Mouse (Mus musculus): ENCODE results near the gene C2cd2l. TPM values are rescaled to one million over a fixed set of nuclear protein-coding genes. Genes with fewer than 3 reads are reported as not detected.
"Not testable (repeated sequence)": the region's sequence is repeated elsewhere in the genome, so short reads cannot be mapped to it uniquely, and the experiment has no call there.

The C2cd2l gene
- polyA plus RNA-seq, 1 experiment from 2014 or later: 29.3 TPM

DNA sequence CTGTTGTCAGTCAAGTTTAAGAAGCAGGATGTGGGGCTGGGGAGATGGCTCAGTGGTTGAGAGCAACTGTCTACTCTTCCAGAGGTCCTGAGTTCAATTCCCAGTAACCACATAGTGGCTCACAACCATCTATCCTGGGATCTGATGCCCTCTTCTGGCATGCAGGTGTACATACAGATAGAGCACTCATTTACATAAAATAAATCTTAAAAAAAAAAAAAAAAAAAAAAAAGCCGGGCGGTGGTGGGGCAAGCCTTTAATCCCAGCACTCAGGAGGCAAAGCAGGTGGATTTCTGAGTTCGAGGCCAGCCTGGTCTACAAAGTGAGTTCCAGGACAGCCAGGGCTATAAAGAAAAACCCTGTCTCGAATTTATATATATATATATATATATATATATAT lies 3.6 kb upstream of the C2cd2l start:
- not testable (repeated sequence) for H3K4me3 ChIP-seq; H3K27ac ChIP-seq (replicated peaks); H3K36me3 ChIP-seq; H3K9ac ChIP-seq; H3K27me3 ChIP-seq; H3K4me2 ChIP-seq; H3K9me3 ChIP-seq; ATAC-seq (ENCODE audit: low FRiP score, low read depth)
- WGBS: 68% methylated on average over 4 of the region's 4 CpGs
- peaks cover 30% of the 10 kb centered on the region for H3K4me1 ChIP-seq (replicated peaks)

DNA sequence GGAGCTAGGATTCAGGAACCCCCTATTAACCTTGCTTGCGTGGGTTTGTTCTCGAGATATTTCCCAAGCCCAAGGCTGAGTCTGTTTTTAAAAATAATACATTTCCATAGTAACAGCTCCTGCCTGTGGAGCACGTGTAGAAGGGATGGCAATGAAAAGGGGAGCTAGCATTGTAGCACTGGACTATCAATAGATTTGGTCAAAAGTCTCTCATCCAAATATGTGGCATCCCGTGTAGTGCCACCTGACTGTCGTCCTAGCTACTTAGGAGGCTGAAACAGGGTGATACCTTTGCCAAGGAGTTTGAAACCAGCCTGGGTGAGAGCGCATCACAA lies 681 bp upstream of the C2cd2l start:
- Histone ChIP-seq H3K4me1 (replicated peaks) (peaks cover 37% of the 10 kb centered on the region), H3K27ac (replicated peaks) (peak overlapping the region; percentile 64), H3K4me3 (peak overlapping the region; percentile 100), H3K4me2 (peak overlapping the region; percentile 86), H3K36me3 (peaks cover 4% of the 10 kb centered on the region; the same call in 1 of the 2 replicates), H3K9me3 (no peaks in the 10 kb centered on the region), H3K27me3 (no peaks in the 10 kb centered on the region), H3K9ac (peak overlapping the region; percentile 35; the same call in 1 of the 2 replicates)
- 0 out of 2 replicates have a peak, but pooled peaks have one; percentile 1 for ATAC-seq (ENCODE audit: low FRiP score, low read depth)
- 16% methylated on average over 6 of the region's 6 CpGs for WGBS

DNA sequence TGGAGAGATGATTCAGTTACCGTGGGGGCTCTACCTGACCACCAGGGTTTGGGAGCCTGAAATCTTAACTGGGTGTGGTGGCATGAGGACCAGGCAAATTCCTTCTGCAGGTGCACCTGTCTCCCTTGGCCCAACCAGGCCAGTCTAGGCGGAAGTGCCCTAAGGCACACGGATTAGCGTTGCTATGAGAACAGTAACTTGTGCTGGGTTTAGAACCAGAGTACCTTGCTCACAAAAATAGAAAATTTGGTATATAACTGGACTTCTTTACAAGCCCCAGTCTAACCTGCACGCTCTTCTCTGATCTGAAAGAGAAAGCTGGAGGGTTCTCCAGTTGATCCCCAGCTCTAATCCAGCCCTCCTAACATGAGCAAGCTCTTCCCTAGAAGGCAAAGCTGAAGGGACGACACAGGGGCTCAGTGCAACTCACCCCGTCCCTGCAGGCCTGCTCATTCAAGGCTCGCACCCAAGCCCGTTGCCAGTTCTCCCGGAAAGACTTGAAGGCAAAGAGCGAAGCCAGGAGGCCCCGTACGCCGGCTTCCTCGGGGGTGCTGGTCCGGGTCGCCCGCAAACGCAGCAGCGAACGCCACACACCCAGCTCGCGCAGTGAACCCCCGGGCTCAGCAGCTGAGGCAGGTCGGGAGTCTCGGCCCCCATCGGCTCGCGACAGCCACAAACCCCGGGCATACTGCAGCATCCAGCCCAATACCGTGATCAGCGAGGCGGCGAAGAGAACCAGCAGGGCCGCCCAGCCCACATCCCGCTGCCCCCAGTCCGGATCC lies 789 bp downstream of the C2cd2l start:
- peak overlapping the region; percentile 86 for H3K4me2 ChIP-seq

DNA sequence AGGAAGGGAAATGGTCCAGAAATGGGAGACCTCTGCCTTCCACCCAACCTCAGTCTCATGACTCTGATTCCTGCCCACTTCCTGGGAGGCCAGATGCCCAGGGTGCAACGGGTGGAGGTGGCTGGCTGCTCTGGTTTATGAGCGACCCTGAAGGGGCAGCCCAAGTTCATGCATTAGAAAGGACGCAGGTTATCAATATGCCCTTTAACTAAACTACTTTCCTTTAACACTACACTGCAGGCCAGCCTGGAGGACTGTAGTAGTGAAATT lies 1.3 kb downstream of the C2cd2l start:
- H3K4me1 ChIP-seq (replicated peaks): peaks cover 39% of the 10 kb centered on the region
- H3K9ac ChIP-seq: peak overlapping the region; percentile 99
- ATAC-seq (ENCODE audit: low FRiP score, low read depth): no peak
- H3K4me2 ChIP-seq: peak overlapping the region; percentile 86
- peaks cover 23% of the 10 kb centered on the region for H3K36me3 ChIP-seq
- H3K27me3 ChIP-seq: no peaks in the 10 kb centered on the region
- H3K4me3 ChIP-seq: peak overlapping the region; percentile 100
- 33% methylated on average over 3 of the region's 3 CpGs for WGBS
- no peak overlapping the region; the same call in 1 of the 2 replicates for H3K27ac ChIP-seq (replicated peaks)
- H3K9me3 ChIP-seq: no peaks in the 10 kb centered on the region

More for the DNA sequence above, 789 bp downstream of the C2cd2l start:
- Histone ChIP-seq H3K9me3 (no peaks in the 10 kb centered on the region), H3K27ac (replicated peaks) (peak overlapping the region; percentile 77), H3K36me3 (peaks cover 19% of the 10 kb centered on the region), H3K4me1 (replicated peaks) (peaks cover 34% of the 10 kb centered on the region), H3K9ac (peak overlapping the region; percentile 99), H3K27me3 (no peaks in the 10 kb centered on the region), H3K4me3 (peak overlapping the region; percentile 100)
- 2% methylated on average over 37 of the region's 37 CpGs for WGBS
- peak; percentile 3; the same call in 1 of the 2 replicates for ATAC-seq (ENCODE audit: low FRiP score, low read depth)

DNA sequence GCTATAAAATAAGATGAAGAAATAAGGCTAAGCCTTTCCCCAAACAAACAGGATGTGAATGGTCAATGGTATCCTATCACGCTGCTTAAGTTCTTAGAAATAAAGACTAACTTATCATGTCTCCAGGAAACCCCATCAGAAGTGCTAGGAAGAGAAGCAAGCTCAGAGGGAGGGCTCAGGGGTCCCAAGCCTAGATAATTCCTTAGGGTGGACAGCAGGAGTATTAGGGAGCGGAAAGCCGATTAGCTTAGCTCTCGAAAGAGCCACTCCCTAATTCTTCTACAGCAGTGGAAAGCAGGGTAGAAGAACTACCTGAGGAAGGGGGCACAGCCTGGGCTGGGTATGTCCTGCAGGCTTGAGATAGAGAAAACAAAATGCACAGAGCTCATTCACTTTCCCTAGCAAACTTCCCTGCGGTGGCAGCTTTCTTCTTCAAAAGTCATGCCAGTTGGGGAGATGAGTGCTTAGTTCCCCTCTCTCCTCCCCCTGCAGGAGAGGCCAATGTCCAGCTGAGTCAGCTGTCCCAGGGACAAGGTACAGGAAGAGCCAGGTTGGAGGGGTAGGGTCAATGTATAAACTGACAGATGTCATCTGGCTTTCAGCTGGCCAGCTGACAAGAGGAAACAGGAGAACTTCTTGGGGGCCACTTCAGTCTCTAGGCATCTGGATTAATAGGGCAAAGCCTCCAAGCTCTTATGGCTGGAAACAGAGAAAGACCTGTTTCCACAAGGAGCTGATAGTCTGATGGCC lies 1.8 kb downstream of the C2cd2l start:
- Histone ChIP-seq H3K9ac (peak overlapping the region; percentile 99), H3K9me3 (no peaks in the 10 kb centered on the region), H3K27me3 (no peaks in the 10 kb centered on the region), H3K27ac (replicated peaks) (no peak overlapping the region; the same call in 1 of the 2 replicates), H3K4me2 (peak overlapping the region; percentile 86), H3K36me3 (peaks cover 27% of the 10 kb centered on the region), H3K4me1 (replicated peaks) (peaks cover 39% of the 10 kb centered on the region), H3K4me3 (peak overlapping the region; percentile 100)
- WGBS: 71% methylated on average over 5 of the region's 5 CpGs
- ATAC-seq (ENCODE audit: low FRiP score, low read depth): no peak

- H3K36me3 ChIP-seq: peaks cover 35% of the 10 kb centered on the region
- H3K4me2 ChIP-seq: peak overlapping the region; percentile 86
- H3K4me1 ChIP-seq (replicated peaks): peaks cover 39% of the 10 kb centered on the region
- H3K9me3 ChIP-seq: no peaks in the 10 kb centered on the region
- no peak overlapping the region for H3K9ac ChIP-seq
- H3K27me3 ChIP-seq: no peaks in the 10 kb centered on the region
- ATAC-seq (ENCODE audit: low FRiP score, low read depth): no peak
- no peak overlapping the region for H3K4me3 ChIP-seq
- 71% methylated on average over 4 of the region's 4 CpGs for WGBS
- H3K27ac ChIP-seq (replicated peaks): no peak overlapping the region
These were observed 2.6 kb downstream of the C2cd2l start for GRCm38 (mm10) chr9:44317452-44317851.

GRCm38 (mm10) chr9:44314910-44315309 lies 5.2 kb downstream of the C2cd2l start:
- H3K4me1 ChIP-seq (replicated peaks): peaks cover 33% of the 10 kb centered on the region
- no peaks in the 10 kb centered on the region for H3K9me3 ChIP-seq
- no peak overlapping the region for H3K9ac ChIP-seq
- H3K4me2 ChIP-seq: no peak overlapping the region
- no peak overlapping the region for H3K27ac ChIP-seq (replicated peaks)
- H3K36me3 ChIP-seq: peaks cover 40% of the 10 kb centered on the region
- H3K4me3 ChIP-seq: no peak overlapping the region
- 93% methylated on average over 18 of the region's 18 CpGs for WGBS
- no peak for ATAC-seq (ENCODE audit: low FRiP score, low read depth)
- H3K27me3 ChIP-seq: no peaks in the 10 kb centered on the region

DNA sequence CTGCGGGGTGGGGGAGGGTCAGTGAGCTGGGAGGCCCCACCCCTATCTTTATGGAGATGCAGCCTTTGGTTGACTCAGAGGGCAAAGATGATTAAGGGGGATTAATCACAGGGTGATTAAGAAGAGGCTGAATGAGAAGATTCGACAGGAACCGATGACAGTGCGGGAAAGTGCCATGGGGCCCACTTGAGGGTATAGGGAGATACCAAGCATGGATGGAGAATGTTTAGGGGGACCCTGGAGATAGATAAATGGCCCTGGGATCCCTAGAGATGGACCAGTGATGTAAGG lies 5.9 kb downstream of the C2cd2l start:
- ATAC-seq (ENCODE audit: low FRiP score, low read depth): no peak
- Histone ChIP-seq H3K9ac (no peak overlapping the region), H3K27ac (replicated peaks) (no peak overlapping the region), H3K4me2 (no peak overlapping the region), H3K36me3 (peaks cover 40% of the 10 kb centered on the region), H3K4me3 (no peak overlapping the region), H3K9me3 (no peaks in the 10 kb centered on the region), H3K27me3 (no peaks in the 10 kb centered on the region), H3K4me1 (replicated peaks) (peaks cover 30% of the 10 kb centered on the region)
- 67% methylated on average over 4 of the region's 4 CpGs for WGBS

- H3K36me3 ChIP-seq: peaks cover 40% of the 10 kb centered on the region
- H3K27ac ChIP-seq (replicated peaks): no peak overlapping the region
- no peak overlapping the region for H3K4me3 ChIP-seq
- 63% methylated on average over 19 of the region's 19 CpGs for WGBS
- H3K27me3 ChIP-seq: no peaks in the 10 kb centered on the region
- H3K9me3 ChIP-seq: no peaks in the 10 kb centered on the region
- peaks cover 24% of the 10 kb centered on the region for H3K4me1 ChIP-seq (replicated peaks)
- no peak overlapping the region for H3K4me2 ChIP-seq
- no peak for ATAC-seq (ENCODE audit: low FRiP score, low read depth)
- no peak overlapping the region for H3K9ac ChIP-seq
These were observed 6.4 kb downstream of the C2cd2l start for GRCm38 (mm10) chr9:44313476-44314256.

- no peaks in the 10 kb centered on the region for H3K27me3 ChIP-seq
- no peaks in the 10 kb centered on the region for H3K9me3 ChIP-seq
- no peak overlapping the region for H3K4me3 ChIP-seq
- H3K36me3 ChIP-seq: peaks cover 40% of the 10 kb centered on the region
- peak overlapping the region; percentile 31 for H3K27ac ChIP-seq (replicated peaks)
- H3K9ac ChIP-seq: no peak overlapping the region
- peak overlapping the region; percentile 0; the same call in 1 of the 2 replicates for H3K4me2 ChIP-seq
- 0 out of 2 replicates have a peak, but pooled peaks cover 5% of the 10 kb centered on the region for H3K4me1 ChIP-seq (replicated peaks)
- ATAC-seq (ENCODE audit: low FRiP score, low read depth): no peak
- 9% methylated on average over 27 of the region's 27 CpGs for WGBS
These were observed 8.7 kb downstream of the C2cd2l start for GRCm38 (mm10) chr9:44311136-44312134.

DNA sequence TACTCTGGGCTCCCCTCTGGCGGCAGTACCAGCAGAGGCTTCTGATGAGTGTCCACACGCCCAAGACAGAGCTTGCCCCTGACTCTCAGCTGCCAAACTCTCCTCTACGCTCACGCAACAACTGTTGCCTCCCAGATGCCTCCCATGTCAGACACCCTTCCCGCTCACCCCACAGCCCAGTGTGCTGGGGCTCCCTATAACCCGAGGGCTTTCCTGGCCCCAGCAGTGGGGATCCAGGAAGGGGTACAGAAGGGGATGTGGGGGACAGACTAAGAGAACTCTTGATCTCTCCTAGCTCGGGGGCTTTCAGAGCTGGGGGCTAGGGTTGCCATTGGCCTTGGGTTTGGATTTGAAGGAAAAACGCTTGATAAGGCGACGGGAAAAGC lies 9.3 kb downstream of the C2cd2l start:
- H3K9ac ChIP-seq: no peak overlapping the region
- H3K27me3 ChIP-seq: no peaks in the 10 kb centered on the region
- peaks cover 36% of the 10 kb centered on the region for H3K36me3 ChIP-seq
- H3K9me3 ChIP-seq: no peaks in the 10 kb centered on the region
- ATAC-seq (ENCODE audit: low FRiP score, low read depth): no peak
- no peak overlapping the region for H3K4me2 ChIP-seq
- H3K4me3 ChIP-seq: no peak overlapping the region
- 0 out of 2 replicates have a peak, but pooled peaks cover 5% of the 10 kb centered on the region for H3K4me1 ChIP-seq (replicated peaks)
- WGBS: 29% methylated on average over 10 of the region's 10 CpGs
- peak overlapping the region; percentile 31 for H3K27ac ChIP-seq (replicated peaks)
